8 mouse cellular contexts compared by ENCODE assay signal in genomic region chr6:90368976-90369724, GRCm38 (mm10). TPM values are rescaled to one million over a fixed set of nuclear protein-coding genes. Genes with fewer than 3 reads are reported as not detected.
DNase-seq lines count a peak whose midpoint lies in the region; ATAC-seq lines count a peak whose summit lies in the region.

Gene Zxdc (plus strand): TSS chr6:90369492.

- H3K27me3 ChIP-seq in hindbrain, embryonic 16.5 days (replicated peaks; ENCODE audit: control insufficient read depth, insufficient read depth, low read length) = no peaks in the 10 kb centered on the region

- H3K4me2 ChIP-seq in hindbrain, embryonic 16.5 days (ENCODE audit: low read length) = peak within 1 kb of the TSS; percentile 89

- peak within 1 kb of the TSS; percentile 90 for H3K27ac ChIP-seq in hindbrain, embryonic 16.5 days (ENCODE audit: low read depth, low read length)
- peak within 1 kb of the TSS; percentile 22; the same call in 1 of the 2 replicates for H3K27ac ChIP-seq in macrophage

- peaks cover 38% of the 10 kb centered on the region for H3K79me2 ChIP-seq in macrophage (ENCODE audit: inconsistent target)

- H3K4me1 ChIP-seq in hindbrain, embryonic 16.5 days (ENCODE audit: control insufficient read depth, insufficient read depth, low read depth, low read length) = peaks cover 19% of the 10 kb centered on the region

- WGBS in hindbrain, embryonic 16.5 days = 6% methylated on average over 41 of the region's 41 CpGs
- 7% methylated on average over 41 of the region's 41 CpGs for WGBS in macrophage (ENCODE audit: missing documents)

- peaks cover 7% of the 10 kb centered on the region for H3K36me3 ChIP-seq in hindbrain, embryonic 16.5 days (ENCODE audit: control insufficient read depth, insufficient read depth, low read length)
- H3K36me3 ChIP-seq in macrophage (ENCODE audit: inconsistent target) = peaks cover 19% of the 10 kb centered on the region

- peak within 1 kb of the TSS; percentile 91 for H3K4me3 ChIP-seq in hindbrain, embryonic 16.5 days (ENCODE audit: low read length)
- peak within 1 kb of the TSS; percentile 43 for H3K4me3 ChIP-seq in macrophage (ENCODE audit: inconsistent target)

- H3K9ac ChIP-seq in hindbrain, embryonic 16.5 days (ENCODE audit: low read depth, low read length) = peak within 1 kb of the TSS; percentile 92

- DNase-seq in WW6 (ENCODE audit: low read depth, low spot score) = peak; percentile 89
- peak; percentile 93 to 99 for DNase-seq in cerebellum, postnatal 4 days (ENCODE audit: low spot score in 2 of 2)
- DNase-seq in gastrocnemius, adult 18-20 months (ENCODE audit: low spot score) = peak; percentile 99
- peak; percentile 100 for DNase-seq in left cerebral cortex, adult 18-20 months (ENCODE audit: low spot score in 2 of 2)
- DNase-seq in right cerebral cortex, adult 18-20 months = peak; percentile 100
- DNase-seq in urinary bladder, postnatal 10 days (ENCODE audit: low spot score) = peak; percentile 98

- ATAC-seq in hindbrain, embryonic 16.5 days = peak; percentile 99

- no peaks in the 10 kb centered on the region for H3K9me3 ChIP-seq in hindbrain, embryonic 16.5 days (ENCODE audit: control insufficient read depth, low read length)

RNA-seq across cellular contexts. Expression of gene Zxdc, which starts in this region (rescaled TPM):
- 10 to 100 TPM; 13.7 to 13.9 TPM for total RNA-seq in gastrocnemius, adult 18-20 months (2021)
- polyA plus RNA-seq in hindbrain, embryonic 16.5 days (2015; fragmentation: Nextera tagmentation; extraction: Ambion mirVana) = 7.7 and 9.7 TPM in 2 replicates
- total RNA-seq in left cerebral cortex, adult 18-20 months (2021) = 10 to 100 TPM; 30.9 to 31.9 TPM
- total RNA-seq in macrophage (2018; cell fraction: chromatin; rRNA removed) = 10 to 100 TPM; 25.6 to 77.4 (median 41.3) TPM
- 10 to 100 TPM; 10.2 to 21.8 (median 14.0) TPM for total RNA-seq in macrophage (2018; cell fraction: cytosol; rRNA removed)
- total RNA-seq in macrophage (2018; cell fraction: nucleus; rRNA removed) = 10 to 100 TPM; 16.7 to 62.1 (median 28.9) TPM
- 7.2 to 12.6 TPM (median 12.0 TPM) in 3 replicates for polyA plus RNA-seq in macrophage (2018)

Comparison
In these comparisons a context has a peak if more than half of its experiments do, and no peak if none do; other contexts are left out.
1. Peak in every context shown above with its lines: DNase-seq, ATAC-seq, H3K4me3 ChIP-seq and H3K27ac ChIP-seq.